Mouse (Mus musculus) MEL (cell line): Measurements from ENCODE around the gene Rpl14. TPM values are rescaled to one million over a fixed set of nuclear protein-coding genes. Genes with fewer than 3 reads are reported as not detected.

ENCODE experiments used
- DNase-seq: peaks from one replicate; pipeline ENCODE4 v3.0.0; 2011; ENCODE audit warnings: low read depth, low spot score
- H3K27ac ChIP-seq: 2 replicates; pipeline ENCODE4 v1.5.1; 2012; ENCODE audit warnings: low read depth, mild to moderate bottlenecking, control low read depth, low read length, moderate library complexity; ENCODE audit not compliant: control insufficient read depth
- H3K27me3 ChIP-seq, 2 experiments: fragments of 150-350 bp in 1 of 2; sonication (generic) in 1 of 2; 2 replicates each; pipeline ENCODE4 v1.6.1; 2012; ENCODE audit warnings: low read length in 2 of 2, mild to moderate bottlenecking in 2 of 2, improper control_type of control experiment in 1 of 2, moderate library complexity in 1 of 2; ENCODE audit not compliant: insufficient read depth in 2 of 2, control insufficient read depth in 1 of 2
- H3K36me3 ChIP-seq, 2 experiments: 2 replicates each; pipeline ENCODE4 v1.6.1; 2012 to 2014; ENCODE audit warnings: low read length in 2 of 2, improper control_type of control experiment in 1 of 2, inconsistent platforms in 1 of 2, mild to moderate bottlenecking in 1 of 2; ENCODE audit not compliant: insufficient read depth in 2 of 2, control insufficient read depth in 1 of 2
- H3K4me1 ChIP-seq, 2 experiments: fragments of 150-350 bp in 1 of 2; sonication (generic) in 1 of 2; 2 replicates each; pipeline ENCODE4 v1.6.1; 2012; ENCODE audit warnings: low read length in 2 of 2, improper control_type of control experiment in 1 of 2, mild to moderate bottlenecking in 1 of 2; ENCODE audit not compliant: insufficient read depth in 2 of 2, control insufficient read depth in 1 of 2
- H3K4me3 ChIP-seq, 2 experiments: fragments of 150-350 bp in 1 of 2; sonication (generic) in 1 of 2; 2 replicates each; pipeline ENCODE4 v1.5.1; 2012; ENCODE audit warnings: low read depth in 2 of 2, low read length in 2 of 2, mild to moderate bottlenecking in 2 of 2, moderate library complexity in 2 of 2, control low read depth in 1 of 2, improper control_type of control experiment in 1 of 2; ENCODE audit not compliant: control insufficient read depth in 1 of 2, insufficient read depth in 1 of 2
- H3K79me2 ChIP-seq: 2 replicates; pipeline ENCODE4 v1.6.1; 2012; ENCODE audit warnings: mild to moderate bottlenecking, low read length, moderate library complexity; ENCODE audit not compliant: control insufficient read depth, poor library complexity, insufficient read depth
- H3K9ac ChIP-seq: 2 replicates; pipeline ENCODE4 v1.6.1; 2012; ENCODE audit warnings: low read depth, mild to moderate bottlenecking, control low read depth, low read length, moderate library complexity; ENCODE audit not compliant: control insufficient read depth, poor library complexity, severe bottlenecking
- H3K9me3 ChIP-seq: fragments of 150-350 bp; sonication (generic); replicated peaks from 2 replicates; pipeline ENCODE4 v1.6.1; 2012; ENCODE audit warnings: mild to moderate bottlenecking, low read length, improper control_type of control experiment, moderate library complexity; ENCODE audit not compliant: insufficient read depth
- CHD1 ChIP-seq: IDR thresholded peaks from 2 replicates; pipeline ENCODE4 v1.6.1; 2012; ENCODE audit warnings: low read depth, mild to moderate bottlenecking, inconsistent platforms, low read length, improper control_type of control experiment
- CTCF ChIP-seq, 3 experiments: IDR thresholded peaks in 2 of 3; conservative IDR thresholded peaks in 1 of 3; 2 replicates each; pipeline ENCODE4 v1.5.1; 2011 to 2012; ENCODE audit warnings: low read length in 3 of 3, low read depth in 2 of 3, mild to moderate bottlenecking in 2 of 3, improper control_type of control experiment in 1 of 3, inconsistent platforms in 1 of 3, mixed read lengths in 1 of 3, moderate library complexity in 1 of 3; ENCODE audit not compliant: control insufficient read depth in 1 of 3, insufficient read depth in 1 of 3, poor library complexity in 1 of 3, severe bottlenecking in 1 of 3
- ELF1 ChIP-seq: IDR thresholded peaks from 2 replicates; pipeline ENCODE4 v1.6.1; 2014; ENCODE audit warnings: low read depth, mild to moderate bottlenecking, inconsistent platforms, low read length, improper control_type of control experiment, moderate library complexity
- EP300 ChIP-seq, 2 experiments: IDR thresholded peaks; 2 replicates each; pipeline ENCODE4 v1.6.1; 2011; ENCODE audit warnings: improper control_type of control experiment in 2 of 2, low read length in 2 of 2, low read depth in 1 of 2, mild to moderate bottlenecking in 1 of 2
- MAZ ChIP-seq: IDR thresholded peaks from 2 replicates; pipeline ENCODE4 v1.6.1; 2012; ENCODE audit warnings: low read depth, mild to moderate bottlenecking, inconsistent platforms, low read length, improper control_type of control experiment
- MEF2A ChIP-seq: IDR thresholded peaks from 2 replicates; pipeline ENCODE4 v1.6.1; 2014; ENCODE audit warnings: low read depth, mild to moderate bottlenecking, inconsistent platforms, low read length, improper control_type of control experiment; ENCODE audit not compliant: poor library complexity, insufficient replicate concordance, severe bottlenecking; ENCODE audit errors: extremely low read depth
- MXI1 ChIP-seq: IDR thresholded peaks from 2 replicates; pipeline ENCODE4 v1.6.1; 2011; ENCODE audit warnings: mild to moderate bottlenecking, low read depth, low read length, improper control_type of control experiment
- NELFE ChIP-seq: IDR thresholded peaks from 2 replicates; pipeline ENCODE4 v1.6.1; 2011; ENCODE audit warnings: low read depth, low read length, improper control_type of control experiment
- POLR2AphosphoS5 ChIP-seq: IDR thresholded peaks from 2 replicates; pipeline ENCODE4 v1.6.1; 2012; ENCODE audit warnings: low read depth, borderline replicate concordance, mild to moderate bottlenecking, inconsistent platforms, low read length, moderate library complexity, mixed read lengths
- RAD21 ChIP-seq: IDR thresholded peaks from 2 replicates; pipeline ENCODE4 v1.6.1; 2011; ENCODE audit warnings: mild to moderate bottlenecking, low read depth, low read length, improper control_type of control experiment
- RCOR1 ChIP-seq: IDR thresholded peaks from 2 replicates; pipeline ENCODE4 v1.6.1; 2012; ENCODE audit warnings: low read depth, mild to moderate bottlenecking, inconsistent platforms, low read length, improper control_type of control experiment
- SMC3 ChIP-seq: IDR thresholded peaks from 2 replicates; pipeline ENCODE4 v1.6.1; 2011; ENCODE audit warnings: low read depth, low read length, improper control_type of control experiment
- TCF12 ChIP-seq: IDR thresholded peaks from 2 replicates; pipeline ENCODE4 v1.6.1; 2014; ENCODE audit warnings: low read depth, mild to moderate bottlenecking, inconsistent platforms, low read length, improper control_type of control experiment, moderate library complexity
- USF1 ChIP-seq: IDR thresholded peaks from 2 replicates; pipeline ENCODE4 v1.6.1; 2014; ENCODE audit warnings: low read depth, mild to moderate bottlenecking, inconsistent platforms, low read length, improper control_type of control experiment, moderate library complexity
- USF2 ChIP-seq, 2 experiments: IDR thresholded peaks; 2 replicates each; pipeline ENCODE4 v1.6.1; 2011 to 2012; ENCODE audit warnings: improper control_type of control experiment in 2 of 2, low read length in 2 of 2, borderline replicate concordance in 1 of 2, inconsistent platforms in 1 of 2, low read depth in 1 of 2, mild to moderate bottlenecking in 1 of 2; ENCODE audit not compliant: insufficient read depth in 1 of 2
- ZC3H11A ChIP-seq: IDR thresholded peaks from 2 replicates; pipeline ENCODE4 v1.6.1; 2012; ENCODE audit warnings: low read depth, mild to moderate bottlenecking, inconsistent platforms, low read length, improper control_type of control experiment
- ZKSCAN1 ChIP-seq: IDR thresholded peaks from 2 replicates; pipeline ENCODE4 v1.6.1; 2012; ENCODE audit warnings: low read depth, mild to moderate bottlenecking, inconsistent platforms, low read length, improper control_type of control experiment, moderate library complexity
- ZMIZ1 ChIP-seq: IDR thresholded peaks from 2 replicates; pipeline ENCODE4 v1.6.1; 2012; ENCODE audit warnings: low read depth, mild to moderate bottlenecking, inconsistent platforms, low read length, improper control_type of control experiment, moderate library complexity
- ZNF384 ChIP-seq: IDR thresholded peaks from 2 replicates; pipeline ENCODE4 v1.6.1; 2012; ENCODE audit warnings: low read depth, mild to moderate bottlenecking, inconsistent platforms, low read length, improper control_type of control experiment
- polyA plus RNA-seq, 2 experiments: library from polyadenylated mRNA; stranded (reverse) in 1 of 2; unstranded in 1 of 2; fragments of >175 nt in 1 of 2; fragments of >200 nt in 1 of 2; gene quantifications; 2 replicates each; pipeline versions ENCODE4 v1.2.1 to v1.2.4; 2012; ENCODE audit warnings: low replicate concordance in 2 of 2, low read depth in 1 of 2; ENCODE audit not compliant: insufficient read length in 2 of 2, insufficient read depth in 1 of 2, missing spikeins in 1 of 2
- total RNA-seq: library from RNA; depleted of rRNA; stranded (reverse); fragments of 300-350 nt; gene quantifications from 2 replicates; pipeline ENCODE4 v1.2.3, GENCODE M21; 2012

Gene Rpl14
- total and polyA plus RNA-seq, 3 experiments, result 502 to 1,607 TPM; not detected in 1

GRCm38 (mm10) chr9:120582619-120583308 lies 11.5 kb downstream of the Rpl14 start (continued):
- no peak for TF ChIP-seq EP300 (IDR thresholded peaks at IDR 0.05; ENCODE audit: low read depth in 1 of 2, low read length in 2 of 2)
- TF ChIP-seq CHD1, result 0 out of 2 replicates have a peak, but pooled peaks have one; percentile 79
- TF ChIP-seq TCF12, result peak; percentile 59
- TF ChIP-seq ZMIZ1, result no peak
- TF ChIP-seq RCOR1, result no peak
- TF ChIP-seq MAZ, result no peak
- no peak for TF ChIP-seq MEF2A
- peak; percentile 75 for TF ChIP-seq RAD21
- TF ChIP-seq ZC3H11A, result peak; percentile 50
- peak; percentile 73 for TF ChIP-seq USF1
- TF ChIP-seq ZKSCAN1, result no peak
- peak; percentile 62 for TF ChIP-seq SMC3
- no peak for TF ChIP-seq POLR2AphosphoS5
- peak; percentile 91 for TF ChIP-seq MXI1
- peak; percentile 53 for TF ChIP-seq NELFE
- TF ChIP-seq USF2 (IDR thresholded peaks at IDR 0.05; ENCODE audit: borderline replicate concordance in 1 of 2, insufficient read depth in 1 of 2, low read depth in 1 of 2, low read length in 2 of 2), result no peak
- TF ChIP-seq ZNF384, result no peak
- TF ChIP-seq ELF1, result peak; percentile 79; the same call in 1 of the 2 replicates

DNA sequence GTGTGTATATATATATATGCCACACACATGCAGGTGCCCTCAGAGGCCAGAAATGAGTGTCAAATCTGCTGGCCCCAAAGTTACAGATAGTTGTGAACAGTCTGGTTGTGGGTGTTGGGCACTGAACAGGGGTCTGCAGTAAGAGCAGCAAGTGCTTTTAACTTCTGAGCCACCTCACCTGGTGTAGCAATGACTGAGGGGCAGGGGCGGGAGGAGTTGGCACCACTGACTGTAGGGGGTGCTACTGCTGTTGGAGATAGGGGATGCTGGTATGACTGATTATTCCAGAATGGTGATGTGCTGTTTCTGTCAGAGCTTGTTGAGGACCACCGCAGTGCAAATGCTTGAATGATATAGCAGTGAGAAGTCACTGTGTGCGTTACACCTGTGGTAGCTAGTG lies 12.1 kb downstream of the Rpl14 start:
- Histone ChIP-seq H3K4me1 (no peaks in the 10 kb centered on the region), H3K36me3 (peaks cover 0 to 2% of the 10 kb centered on the region in 2 experiments; a peak in 1 of 4 replicates), H3K79me2 (no peaks in the 10 kb centered on the region), H3K27me3 (no peaks in the 10 kb centered on the region), H3K27ac (peak overlapping the region; percentile 93; the same call in 1 of the 2 replicates), H3K4me3 (peak overlapping the region; percentile 16 to 66), H3K9ac (peak overlapping the region; percentile 72), H3K9me3 (no peaks in the 10 kb centered on the region)
- DNase-seq, result no peak
- peak; percentile 14 to 31 (median 27); a peak in 5 of 6 replicates for TF ChIP-seq CTCF (IDR thresholded peaks at IDR 0.05 in 2 of 3, conservative IDR thresholded peaks at IDR 0.05 in 1 of 3; ENCODE audit: control insufficient read depth in 1 of 3, insufficient read depth in 1 of 3, low read depth in 2 of 3, low read length in 3 of 3, poor library complexity in 1 of 3, severe bottlenecking in 1 of 3)
- no peak for TF ChIP-seq ZC3H11A
